Mouse (Mus musculus): Measurements from ENCODE around the gene Areg.

The Areg gene

DNA sequence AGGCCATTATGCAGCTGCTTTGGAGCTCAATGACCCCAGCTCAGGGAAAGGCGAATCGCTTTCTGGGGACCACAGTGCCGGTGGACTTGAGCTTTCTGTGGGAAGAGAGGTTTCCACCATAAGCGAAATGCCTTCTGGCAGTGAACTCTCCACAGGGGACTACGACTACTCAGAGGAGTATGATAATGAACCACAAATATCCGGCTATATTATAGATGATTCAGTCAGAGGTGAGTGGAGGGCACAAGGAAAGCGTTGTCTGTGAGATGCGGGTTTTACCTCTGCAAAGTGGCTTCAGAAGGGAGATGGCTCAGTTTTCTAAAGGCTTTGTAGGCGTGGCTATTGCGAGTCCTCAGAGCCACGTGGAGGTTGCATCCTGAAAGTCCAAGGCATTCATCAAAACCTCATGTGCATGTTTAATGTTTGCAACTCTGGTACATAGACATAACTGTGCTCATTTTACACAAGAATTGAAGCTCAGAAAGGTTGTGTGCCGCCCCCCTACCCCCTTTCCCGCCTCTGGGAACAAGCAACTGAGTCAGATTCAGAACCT, 1.6 kb downstream of the Areg start:
- no peak for TF ChIP-seq GATA4 (IDR thresholded peaks at IDR 0.05; ENCODE audit: insufficient replicate concordance, low read length)

DNA sequence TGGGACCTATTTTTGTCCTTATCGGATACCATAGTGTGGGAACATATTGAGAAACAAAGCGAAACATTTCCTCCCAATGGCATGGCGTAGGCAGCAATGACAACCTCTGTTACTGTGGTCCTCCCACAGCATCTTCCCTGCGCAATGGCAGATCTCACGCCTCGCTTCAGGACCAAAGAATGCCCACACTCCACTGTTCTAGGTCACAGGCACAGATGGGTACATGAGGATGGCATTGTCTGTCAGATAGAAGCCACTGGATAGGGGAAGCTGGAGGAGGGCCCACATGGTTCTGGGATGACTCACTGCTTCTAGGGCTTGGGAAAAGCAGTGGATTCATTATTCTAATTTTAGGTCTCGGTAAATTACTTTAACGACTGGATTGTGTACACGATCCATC, 5.6 kb downstream of the Areg start:
- TF ChIP-seq GATA4 (IDR thresholded peaks at IDR 0.05; ENCODE audit: insufficient replicate concordance, low read length) = no peak

DNA sequence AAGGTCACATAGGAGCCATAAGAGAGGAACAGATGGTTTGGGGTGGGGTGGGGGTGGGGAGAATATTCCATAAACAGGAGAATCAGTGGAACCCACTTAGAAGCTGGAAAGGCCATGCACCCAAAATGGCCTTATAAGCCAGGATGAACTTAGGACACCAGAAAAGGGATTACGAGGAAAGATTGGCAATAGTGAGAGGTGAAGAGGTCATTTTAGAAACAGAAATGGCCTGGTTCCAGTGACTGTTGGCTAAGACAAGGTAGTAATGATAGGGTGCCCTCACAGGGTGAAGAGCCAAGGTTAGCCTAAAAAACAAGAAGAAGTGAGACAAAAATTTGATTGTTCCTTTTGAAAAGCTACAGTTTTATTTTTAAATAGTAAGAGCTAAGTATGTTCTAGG, 7.6 kb downstream of the Areg start:
- no peak for TF ChIP-seq GATA4 (IDR thresholded peaks at IDR 0.05; ENCODE audit: insufficient replicate concordance, low read length)

DNA sequence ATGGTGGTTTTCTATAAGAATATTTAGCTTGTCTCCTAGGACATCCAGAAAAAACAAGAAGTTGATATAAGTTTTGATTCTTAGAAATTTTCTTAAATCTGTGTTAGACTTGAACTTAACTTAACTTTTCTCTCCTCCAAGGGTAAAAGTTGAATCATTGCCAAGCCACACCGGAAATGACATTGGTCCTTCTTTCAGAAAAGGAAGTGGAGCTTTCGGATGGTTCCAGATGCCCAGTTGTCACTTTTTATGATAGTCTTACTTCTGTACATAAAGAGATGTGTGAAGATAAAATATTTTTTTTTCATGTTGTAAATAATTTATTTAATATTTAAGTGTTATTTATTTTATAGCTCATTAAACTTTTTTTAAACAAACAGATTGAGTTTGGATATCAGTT, 8.7 kb downstream of the Areg start:
- TF ChIP-seq GATA4 (IDR thresholded peaks at IDR 0.05; ENCODE audit: insufficient replicate concordance, low read length) = no peak

DNA sequence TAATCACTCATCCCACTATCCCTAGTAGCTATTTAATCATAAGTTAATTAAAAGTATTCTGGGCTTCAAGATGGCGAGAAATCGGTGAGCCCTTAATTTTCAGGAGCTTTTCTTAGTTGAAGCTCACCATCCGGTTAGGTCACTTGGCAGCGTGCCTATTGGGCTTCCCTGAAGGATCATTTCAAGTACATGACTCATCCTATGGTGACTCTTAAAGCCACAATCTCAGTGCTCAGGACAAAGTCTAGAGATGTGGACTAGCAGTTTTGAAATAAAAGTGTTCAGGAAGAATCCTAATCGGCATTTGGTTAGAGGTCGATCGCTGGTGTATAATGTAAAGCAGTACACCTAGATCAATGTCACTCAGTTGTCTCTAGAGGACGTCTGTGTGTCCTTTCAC, 17.3 kb downstream of the Areg start:
- no peak for TF ChIP-seq GATA4 (IDR thresholded peaks at IDR 0.05; ENCODE audit: insufficient replicate concordance, low read length)

DNA sequence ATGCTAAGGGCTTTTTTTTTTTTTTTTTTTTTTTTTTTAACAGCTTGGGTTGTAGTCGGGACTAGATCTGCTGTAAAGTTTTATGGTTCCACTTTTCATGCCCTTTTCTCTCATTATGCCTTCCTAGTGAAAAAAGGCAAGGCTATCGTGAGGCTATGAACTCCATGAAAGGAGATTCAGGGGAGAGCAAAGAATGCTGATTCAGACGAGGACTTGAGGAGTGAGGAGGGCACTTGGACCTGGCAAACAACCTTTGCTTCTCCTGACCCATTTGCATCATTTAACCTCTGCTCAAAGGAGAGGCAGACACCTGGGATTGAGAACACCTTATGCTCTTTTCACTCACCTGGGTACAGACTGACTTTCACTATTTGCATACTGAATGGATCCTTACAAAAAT, 17.8 kb downstream of the Areg start:
- no peak for TF ChIP-seq GATA4 (IDR thresholded peaks at IDR 0.05; ENCODE audit: insufficient replicate concordance, low read length)

DNA sequence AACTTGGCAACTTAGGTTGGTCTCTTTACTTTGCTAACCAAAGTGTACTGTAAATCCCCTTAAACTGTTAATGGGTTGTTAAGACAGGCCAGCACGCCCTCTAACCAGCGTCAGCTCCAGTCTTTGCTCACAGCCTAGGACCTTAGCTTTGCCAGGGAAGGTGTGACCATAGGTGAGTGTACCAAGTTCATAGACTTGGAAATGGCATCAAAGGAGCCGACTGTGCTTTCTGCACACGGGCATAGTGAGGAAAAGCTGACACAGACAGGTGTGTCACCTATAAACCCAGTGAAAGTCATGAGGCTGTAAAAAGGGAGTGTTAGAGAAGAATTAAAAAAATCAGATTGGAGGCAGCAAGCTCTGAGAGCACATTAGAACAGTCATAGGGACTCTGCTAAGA, 23.4 kb downstream of the Areg start:
- TF ChIP-seq GATA4 (IDR thresholded peaks at IDR 0.05; ENCODE audit: insufficient replicate concordance, low read length) = no peak

DNA sequence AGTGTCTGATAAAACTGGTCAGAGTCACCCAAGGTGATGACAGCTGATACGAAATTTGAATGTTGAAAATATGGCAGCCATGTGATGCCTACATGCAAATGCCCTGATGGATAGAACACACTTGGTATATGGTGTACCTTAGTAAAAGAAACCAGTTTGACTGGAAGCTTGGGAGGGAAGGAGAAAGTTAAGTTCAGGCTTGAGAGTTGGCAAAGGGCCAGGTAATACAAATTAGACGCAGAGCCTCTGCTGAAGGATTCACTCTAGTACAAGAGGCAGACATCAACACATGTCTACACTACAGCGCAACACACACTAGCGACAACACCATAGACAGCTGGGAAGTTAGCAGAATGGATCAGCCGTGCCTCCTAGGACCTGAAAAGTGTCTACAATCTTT, 27.2 kb downstream of the Areg start:
- no peak for TF ChIP-seq GATA4 (IDR thresholded peaks at IDR 0.05; ENCODE audit: insufficient replicate concordance, low read length)

DNA sequence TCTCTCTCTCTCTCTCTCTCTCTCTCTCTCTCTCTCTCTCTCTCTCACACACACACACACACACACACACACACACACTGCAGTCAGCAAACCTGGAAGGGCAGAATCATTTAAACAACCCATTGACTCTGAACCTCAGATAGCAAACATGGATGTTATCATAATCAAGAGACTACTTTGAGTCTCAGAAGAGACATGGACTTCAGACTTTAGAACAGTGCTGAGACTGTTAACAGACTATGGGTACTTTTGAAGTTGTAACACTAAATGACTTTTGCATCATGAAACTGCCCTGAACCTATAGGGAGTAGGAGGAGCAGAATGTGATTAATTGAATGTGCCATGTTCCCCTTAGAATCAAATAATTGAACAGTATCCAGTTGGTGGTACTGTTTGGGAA, 37.0 kb downstream of the Areg start:
- no peak for TF ChIP-seq GATA4 (IDR thresholded peaks at IDR 0.05; ENCODE audit: insufficient replicate concordance, low read length)

DNA sequence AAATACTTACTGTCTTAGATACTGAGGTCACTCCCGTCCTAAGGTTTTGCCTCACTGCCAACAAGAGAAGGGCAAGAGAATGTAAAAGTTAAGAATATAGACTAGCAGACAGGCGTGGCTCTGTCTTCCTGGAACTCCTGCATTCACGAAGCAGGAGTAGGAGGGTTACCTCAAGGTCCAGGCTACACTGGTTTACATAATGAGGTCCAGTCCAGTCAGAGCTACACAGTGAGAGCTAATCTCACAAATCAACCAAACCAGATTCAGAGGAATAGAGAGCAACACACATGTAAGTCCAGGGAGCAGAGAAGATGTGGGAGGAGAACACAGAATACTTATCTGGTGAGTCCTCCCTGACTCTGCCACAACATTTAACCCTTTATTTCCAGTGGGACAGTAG, 55.2 kb downstream of the Areg start:
- TF ChIP-seq GATA4 (IDR thresholded peaks at IDR 0.05; ENCODE audit: insufficient replicate concordance, low read length) = no peak
